Mouse (Mus musculus) spleen, postnatal 4 days (tissue): ENCODE results near the gene Robo3.

Experiments used
- DNase-seq, 2 experiments: peaks; one replicate each; pipeline ENCODE4 v3.0.0; 2022; ENCODE audit warnings: low spot score in 2 of 2

Gene Robo3

GRCm38 (mm10) chr9:37432720-37433421 lies at the start of gene Robo3:
Gene Robo3 (minus strand): TSS chr9:37433246.
- DNase-seq, result no peak

- no peak for DNase-seq
These were observed 41.9 kb upstream of the Robo3 start for GRCm38 (mm10) chr9:37474923-37475322.

- DNase-seq, result no peak
These were observed 40.6 kb upstream of the Robo3 start for GRCm38 (mm10) chr9:37473611-37474125.

GRCm38 (mm10) chr9:37462764-37463163 lies 29.7 kb upstream of the Robo3 start:
- no peak for DNase-seq

- DNase-seq, result no peak
These were observed 28.5 kb upstream of the Robo3 start for GRCm38 (mm10) chr9:37461571-37461970.

GRCm38 (mm10) chr9:37460961-37461340 lies 27.9 kb upstream of the Robo3 start:
- DNase-seq, result no peak

GRCm38 (mm10) chr9:37460043-37460960 lies 27.3 kb upstream of the Robo3 start:
- peak in 1 of 2 experiments; percentile 18 for DNase-seq

- no peak for DNase-seq
These were observed 26.6 kb upstream of the Robo3 start for GRCm38 (mm10) chr9:37459665-37460042.

- DNase-seq, result no peak
These were observed 24.1 kb upstream of the Robo3 start for GRCm38 (mm10) chr9:37457151-37457550.

- DNase-seq, result no peak
These were observed 23.4 kb upstream of the Robo3 start for GRCm38 (mm10) chr9:37456481-37456910.

GRCm38 (mm10) chr9:37455868-37456267 lies 22.8 kb upstream of the Robo3 start:
- peak in 1 of 2 experiments; percentile 34 for DNase-seq

- no peak for DNase-seq
These were observed 21.9 kb upstream of the Robo3 start for GRCm38 (mm10) chr9:37454991-37455390.

GRCm38 (mm10) chr9:37454011-37454492 lies 21.0 kb upstream of the Robo3 start:
- peak in 1 of 2 experiments; percentile 47 for DNase-seq

- DNase-seq, result peak in 1 of 2 experiments; percentile 31
These were observed 20.3 kb upstream of the Robo3 start for GRCm38 (mm10) chr9:37453328-37453727.

- DNase-seq, result peak in 1 of 2 experiments; percentile 11
These were observed 19.4 kb upstream of the Robo3 start for GRCm38 (mm10) chr9:37452401-37452800.

- DNase-seq, result no peak
These were observed 5.0 kb upstream of the Robo3 start for GRCm38 (mm10) chr9:37437772-37438735.

GRCm38 (mm10) chr9:37435616-37436015 lies 2.6 kb upstream of the Robo3 start:
- DNase-seq, result no peak

- no peak for DNase-seq
These were observed 1.9 kb upstream of the Robo3 start for GRCm38 (mm10) chr9:37434932-37435331.

GRCm38 (mm10) chr9:37433823-37434560 lies 946 bp upstream of the Robo3 start:
- DNase-seq, result no peak

- no peak for DNase-seq
These were observed 900 bp downstream of the Robo3 start for GRCm38 (mm10) chr9:37432026-37432666.
